In the genomic region with DNA sequence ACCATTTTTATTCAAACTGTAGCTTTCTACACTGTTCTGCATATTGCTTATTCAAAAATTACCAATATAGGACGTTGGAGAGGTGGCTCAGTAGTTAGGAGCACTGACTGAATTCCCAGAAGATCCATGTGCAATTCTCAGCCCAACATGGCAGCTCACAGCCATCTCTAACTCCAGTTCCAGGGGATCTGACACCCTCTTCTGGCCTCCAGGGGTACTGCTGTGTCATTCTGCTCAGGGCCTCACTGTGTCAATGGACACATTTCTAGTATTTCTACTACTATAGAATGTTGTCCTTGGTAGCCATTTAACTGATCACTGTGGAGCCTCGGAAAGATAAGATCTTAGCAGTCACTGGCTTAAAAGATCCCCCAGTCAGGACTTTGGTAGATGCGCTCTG, we compare ENCODE assay signal across 13 mouse cellular contexts. TPM values are rescaled to one million over a fixed set of nuclear protein-coding genes. Genes with fewer than 3 reads are reported as not detected.
A peak's percentile ranks its signal among the peaks of the same experiment; 100 is the strongest.
DNase-seq lines count a peak whose midpoint lies in the region; ATAC-seq and TF ChIP-seq lines count a peak whose summit lies in the region.
"Had no signal": no experiment of that assay in that cellular context is flagged by ENCODE, and none has a peak within 500 bp of the region (broad histone marks: within the 10 kb centered on the region; RNA-seq: fewer than 3 reads in every experiment).

No protein-coding gene starts in this region.

- no peaks in the 10 kb centered on the region for H3K27me3 ChIP-seq in cerebellum, adult 2 months (ENCODE audit: control insufficient read depth, insufficient read depth, low read length)
- H3K27me3 ChIP-seq: embryonic facial prominence, embryonic 13.5 days; hindbrain, embryonic 12.5 days; neural tube, embryonic 13.5 days; stomach, embryonic 15.5 days had no signal

- TF ChIP-seq CTCF in cerebellum, adult 2 months (IDR thresholded peaks at IDR 0.05; ENCODE audit: borderline replicate concordance, insufficient read depth, low read depth, low read length), result peak; percentile 10; the same call in 1 of the 2 replicates
- peak; percentile 23; the same call in 1 of the 2 replicates for TF ChIP-seq CTCF in lung, adult 2 months (IDR thresholded peaks at IDR 0.05; ENCODE audit: insufficient read depth, low read length)

- peaks cover 3% of the 10 kb centered on the region; the same call in 1 of the 2 replicates for H3K4me1 ChIP-seq in cerebellum, adult 2 months (ENCODE audit: control insufficient read depth, insufficient read depth, low read length)
- no peaks in the 10 kb centered on the region; the same call in 1 of the 2 replicates for H3K4me1 ChIP-seq in lung, adult 2 months (ENCODE audit: control insufficient read depth, insufficient read depth, low read length)

- no peak overlapping the region for H3K27ac ChIP-seq in cerebellum, adult 2 months (ENCODE audit: insufficient read depth, low read length)
- H3K27ac ChIP-seq: embryonic facial prominence, embryonic 13.5 days; hindbrain, embryonic 12.5 days; macrophage; neural tube, embryonic 13.5 days; stomach, embryonic 15.5 days had no signal

- no peak for TF ChIP-seq POLR2A in cerebellum, adult 2 months (IDR thresholded peaks at IDR 0.05; ENCODE audit: borderline replicate concordance, insufficient read depth, low read length)
- TF ChIP-seq POLR2A in lung, adult 2 months (IDR thresholded peaks at IDR 0.05; ENCODE audit: borderline replicate concordance, extremely low read depth, low read depth, low read length), result no peak

- ATAC-seq in neutrophil, adult 5-6 weeks (ENCODE audit: extremely low read depth, insufficient number of reproducible peaks, low FRiP score, poor library complexity, severe bottlenecking), result 0 out of 2 replicates have a peak, but pooled peaks have one; percentile 39

- WGBS in cerebellum, adult 2 months, result 71% methylated on average over 3 of the region's 3 CpGs
- WGBS in lung, adult 2 months, result 79% methylated on average over 3 of the region's 3 CpGs

- no peak overlapping the region for H3K4me3 ChIP-seq in cerebellum, adult 2 months (replicated peaks; ENCODE audit: insufficient read depth, low read depth, low read length)
- no peak overlapping the region for H3K4me3 ChIP-seq in lung, adult 2 months (replicated peaks; ENCODE audit: extremely low read depth, low read depth, low read length)
- H3K4me3 ChIP-seq: embryonic facial prominence, embryonic 13.5 days; hindbrain, embryonic 12.5 days; neural tube, embryonic 13.5 days; stomach, embryonic 15.5 days had no signal

- DNase-seq in cerebellum, adult 2 months, result no peak
- no peak for DNase-seq in cerebellum, adult 18-20 months
- no peak for DNase-seq in lung, adult 2 months
- DNase-seq in lung, postnatal 10 days, result no peak
- DNase-seq in adrenal gland, postnatal 14 days, result peak; percentile 40
- no peak for DNase-seq in Muller cell, postnatal 12 days (ENCODE audit: inconsistent ontology term)
- DNase-seq in cerebellum, adult 9-11 months, result no peak

RNA-seq across cellular contexts. Expression of a gene that starts 5.7 kb away (rescaled TPM):
- polyA plus RNA-seq in cerebellum, adult 2 months (2012; rRNA removed), result 38.4 and 40.7 TPM in 2 replicates
- 24.6 and 25.3 TPM in 2 replicates for polyA plus RNA-seq in lung, adult 2 months (2012; rRNA removed)
- total RNA-seq in adrenal gland, postnatal 14 days (2021), result 28.2 and 35.0 TPM in 2 replicates
- total RNA-seq in neutrophil, adult 5-6 weeks (2017), result 37.0 and 44.6 TPM in 2 replicates

RNA-seq across cellular contexts. Expression of a gene that starts 20.6 kb away (rescaled TPM):
- 34.9 and 35.7 TPM in 2 replicates for polyA plus RNA-seq in cerebellum, adult 2 months (2012; rRNA removed)
- 4.5 and 10.3 TPM in 2 replicates for polyA plus RNA-seq in lung, adult 2 months (2012; rRNA removed)
- 115 and 120 TPM in 2 replicates for total RNA-seq in adrenal gland, postnatal 14 days (2021)
- total RNA-seq in neutrophil, adult 5-6 weeks (2017), result 317 and 336 TPM in 2 replicates

RNA-seq across cellular contexts. Expression of a gene that starts 20.8 kb away (rescaled TPM):
- polyA plus RNA-seq in cerebellum, adult 2 months (2012; rRNA removed), result 18.4 and 20.5 TPM in 2 replicates
- 7.3 and 13.7 TPM in 2 replicates for polyA plus RNA-seq in lung, adult 2 months (2012; rRNA removed)
- 127 and 156 TPM in 2 replicates for total RNA-seq in adrenal gland, postnatal 14 days (2021)
- 7.2 and 7.3 TPM in 2 replicates for total RNA-seq in neutrophil, adult 5-6 weeks (2017)

RNA-seq across cellular contexts. Expression of a gene that starts 46.6 kb away (rescaled TPM):
- 9.8 and 12.7 TPM in 2 replicates for polyA plus RNA-seq in cerebellum, adult 2 months (2012; rRNA removed)
- 1.4 and 2.1 TPM in 2 replicates for polyA plus RNA-seq in lung, adult 2 months (2012; rRNA removed)
- total RNA-seq in adrenal gland, postnatal 14 days (2021), result 0.59 and 1.1 TPM in 2 replicates
- total RNA-seq in neutrophil, adult 5-6 weeks (2017), result not detected in 2 replicates
- polyA plus RNA-seq: macrophage had no signal

Comparison
In these comparisons a context has a peak if more than half of its experiments do, and no peak if none do; other contexts are left out.
1. RNA of a gene that starts 20.8 kb away (total RNA-seq): 127 to 156 TPM in adrenal gland, postnatal 14 days; 7.2 to 7.3 TPM in neutrophil, adult 5-6 weeks; every median in the first group is over 10 times any median in the second.